Mouse (Mus musculus) adrenal gland, postnatal 36 days (tissue): ENCODE measurements around the gene Mafb. TPM values are rescaled to one million over a fixed set of nuclear protein-coding genes. Genes with fewer than 3 reads are reported as not detected.

ENCODE experiments used
- DNase-seq, 2 experiments: peaks; one replicate each; pipeline ENCODE4 v3.0.0; 2021; ENCODE audit warnings: mixed read lengths in 1 of 2
- total RNA-seq, 2 experiments: library from RNA; stranded (reverse); gene quantifications; 2 replicates each; pipeline ENCODE4 v1.2.3; 2021

Mafb gene
- total RNA-seq, 2 experiments from 2014 or later = 15.4 to 17.5 TPM

DNA sequence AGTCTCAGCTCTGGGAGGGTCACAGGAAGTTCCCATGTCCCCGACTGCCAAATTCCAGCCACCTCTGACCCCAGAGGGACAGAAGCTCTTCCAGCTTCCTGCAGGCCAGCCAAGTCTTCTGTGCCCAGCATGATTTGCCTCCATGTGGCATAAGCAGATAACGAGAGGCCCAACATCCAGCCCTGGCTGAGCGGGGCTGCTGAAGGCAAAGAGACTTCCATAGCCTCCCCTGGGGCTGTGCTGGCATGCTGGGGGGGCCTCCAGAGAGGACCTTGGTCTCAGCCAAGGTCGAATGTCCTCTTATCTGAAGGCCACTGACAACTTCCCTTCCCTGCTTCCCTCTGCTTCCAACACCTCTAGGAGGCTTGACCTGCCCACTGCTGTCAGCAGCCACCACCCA is 39.7 kb downstream of the Mafb start:
- peak; percentile 68 to 76 for DNase-seq

DNA sequence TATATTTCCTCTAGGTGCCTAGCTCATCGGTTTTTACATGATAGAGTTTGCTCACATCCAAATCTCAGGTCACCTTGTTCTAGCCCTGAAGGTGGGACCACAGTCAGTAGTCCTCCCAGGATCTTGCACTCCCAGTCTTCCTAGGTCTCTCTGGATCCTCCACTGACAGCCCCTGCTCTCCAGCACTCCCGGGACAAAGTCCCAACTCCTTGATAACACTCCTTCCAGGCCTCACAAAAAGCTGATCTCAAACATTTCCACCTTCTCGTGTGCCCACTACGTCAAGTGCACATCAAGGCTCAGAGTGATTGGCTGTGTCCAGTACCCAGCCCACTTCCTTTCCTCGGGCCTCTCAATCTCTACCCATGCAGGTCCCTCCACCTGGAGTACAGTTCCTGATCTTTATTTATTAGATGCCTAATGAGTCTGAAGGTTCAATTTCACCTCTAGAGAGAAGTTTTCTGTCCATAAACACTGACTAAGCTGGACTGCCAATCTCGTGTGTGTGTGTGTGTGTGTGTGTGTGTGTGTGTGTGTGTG is 41.7 kb downstream of the Mafb start:
- no peak for DNase-seq

DNA sequence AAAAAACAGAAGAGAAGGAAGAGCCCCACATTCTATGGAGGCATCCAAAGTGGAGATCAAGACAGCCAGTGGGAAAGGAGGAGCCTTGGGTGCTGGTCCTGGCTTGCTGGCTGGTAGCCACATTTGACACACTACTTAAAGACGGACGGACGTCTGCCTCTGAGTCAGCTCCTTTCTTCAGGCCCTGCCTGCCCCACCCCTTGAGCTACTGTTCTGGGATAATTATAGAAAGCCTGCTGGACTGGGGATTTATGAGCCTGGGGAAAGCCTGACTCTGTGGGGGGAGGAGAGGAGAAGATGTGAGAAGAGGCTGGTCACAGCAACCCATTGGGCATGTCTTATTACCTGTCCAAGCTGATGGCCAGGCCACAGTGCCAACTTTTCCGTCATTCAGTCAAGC is 45.0 kb downstream of the Mafb start:
- peak in 1 of 2 experiments; percentile 35 for DNase-seq

DNA sequence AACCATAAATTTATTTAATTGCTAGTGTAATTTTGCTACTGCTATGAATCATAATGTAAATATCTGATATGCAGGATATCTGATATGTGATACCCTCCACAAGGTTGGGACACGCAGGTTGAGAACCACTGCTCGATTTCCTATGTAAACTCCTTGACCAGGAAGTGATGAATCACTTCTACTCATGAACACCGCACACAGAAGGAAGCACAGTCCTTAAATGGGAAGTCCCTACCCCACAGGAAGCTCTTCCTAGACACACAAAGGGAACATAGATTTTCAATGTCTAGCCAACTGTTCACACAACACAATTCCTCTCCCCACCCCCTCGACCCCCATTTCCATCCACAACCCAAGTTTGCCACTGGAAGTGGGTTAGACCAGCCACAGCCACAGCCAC is 48.6 kb downstream of the Mafb start:
- DNase-seq = no peak

Other genes with a start within 250 kb of the Mafb start
- 1 to 10 TPM in 1 of 2 experiments, under 1 TPM in 1; 0.99 to 1.7 TPM for gene Gm826, start 32.9 kb downstream of the Mafb start, total RNA-seq